Mouse (Mus musculus): Measurements from ENCODE around the gene Gm17622. TPM values are rescaled to one million over a fixed set of nuclear protein-coding genes. Genes with fewer than 3 reads are reported as not detected.
A peak's percentile ranks its signal among the peaks of the same experiment; 100 is the strongest.

Gene Gm17622
- total RNA-seq (2017), result not detected in 2 replicates

- no peak for ATAC-seq (replicated peaks; ENCODE audit: low read depth, poor library complexity, severe bottlenecking)
Measured at GRCm38 (mm10) chr13:96490433-96490832, at the start of gene Gm17622. Gm17622 (plus strand) TSS chr13:96490733.

- ATAC-seq (replicated peaks; ENCODE audit: low read depth, poor library complexity, severe bottlenecking), result no peak
Measured at GRCm38 (mm10) chr13:96450205-96450856, 40.2 kb upstream of the Gm17622 start.

GRCm38 (mm10) chr13:96450869-96451268 is 39.7 kb upstream of the Gm17622 start:
- ATAC-seq (replicated peaks; ENCODE audit: low read depth, poor library complexity, severe bottlenecking), result no peak

- ATAC-seq (replicated peaks; ENCODE audit: low read depth, poor library complexity, severe bottlenecking), result no peak
Measured at GRCm38 (mm10) chr13:96451386-96452140, 39.0 kb upstream of the Gm17622 start.

- ATAC-seq (replicated peaks; ENCODE audit: low read depth, poor library complexity, severe bottlenecking), result no peak
Measured at GRCm38 (mm10) chr13:96452621-96453020, 37.9 kb upstream of the Gm17622 start.

- no peak for ATAC-seq (replicated peaks; ENCODE audit: low read depth, poor library complexity, severe bottlenecking)
Measured at GRCm38 (mm10) chr13:96454288-96454687, 36.2 kb upstream of the Gm17622 start.

- ATAC-seq (replicated peaks; ENCODE audit: low read depth, poor library complexity, severe bottlenecking), result no peak
Measured at GRCm38 (mm10) chr13:96457566-96457965, 33.0 kb upstream of the Gm17622 start.

GRCm38 (mm10) chr13:96458018-96458417 is 32.5 kb upstream of the Gm17622 start:
- no peak for ATAC-seq (replicated peaks; ENCODE audit: low read depth, poor library complexity, severe bottlenecking)

GRCm38 (mm10) chr13:96458606-96459005 is 31.9 kb upstream of the Gm17622 start:
- no peak for ATAC-seq (replicated peaks; ENCODE audit: low read depth, poor library complexity, severe bottlenecking)

GRCm38 (mm10) chr13:96462644-96463043 is 27.9 kb upstream of the Gm17622 start:
- ATAC-seq (replicated peaks; ENCODE audit: low read depth, poor library complexity, severe bottlenecking), result no peak

GRCm38 (mm10) chr13:96465315-96465714 is 25.2 kb upstream of the Gm17622 start:
- ATAC-seq (replicated peaks; ENCODE audit: low read depth, poor library complexity, severe bottlenecking), result no peak

- no peak for ATAC-seq (replicated peaks; ENCODE audit: low read depth, poor library complexity, severe bottlenecking)
Measured at GRCm38 (mm10) chr13:96468678-96469077, 21.9 kb upstream of the Gm17622 start.

GRCm38 (mm10) chr13:96470556-96470955 is 20.0 kb upstream of the Gm17622 start:
- no peak for ATAC-seq (replicated peaks; ENCODE audit: low read depth, poor library complexity, severe bottlenecking)

GRCm38 (mm10) chr13:96470957-96471356 is 19.6 kb upstream of the Gm17622 start, which contains the start of gene Ankdd1b:
Ankdd1b (minus strand) TSS chr13:96471198.
- no peak for ATAC-seq (replicated peaks; ENCODE audit: low read depth, poor library complexity, severe bottlenecking)

- ATAC-seq (replicated peaks; ENCODE audit: low read depth, poor library complexity, severe bottlenecking), result no peak
Measured at GRCm38 (mm10) chr13:96477226-96477625, 13.3 kb upstream of the Gm17622 start.

- ATAC-seq (replicated peaks; ENCODE audit: low read depth, poor library complexity, severe bottlenecking), result no peak
Measured at GRCm38 (mm10) chr13:96478991-96479390, 11.5 kb upstream of the Gm17622 start.

- ATAC-seq (replicated peaks; ENCODE audit: low read depth, poor library complexity, severe bottlenecking), result no peak
Measured at GRCm38 (mm10) chr13:96487230-96487629, 3.3 kb upstream of the Gm17622 start.

- ATAC-seq (replicated peaks; ENCODE audit: low read depth, poor library complexity, severe bottlenecking), result no peak
Measured at GRCm38 (mm10) chr13:96487968-96488367, 2.6 kb upstream of the Gm17622 start.

- ATAC-seq (replicated peaks; ENCODE audit: low read depth, poor library complexity, severe bottlenecking), result peak; percentile 81
Measured at GRCm38 (mm10) chr13:96496630-96497029, 6.1 kb downstream of the Gm17622 start.

- no peak for ATAC-seq (replicated peaks; ENCODE audit: low read depth, poor library complexity, severe bottlenecking)
Measured at GRCm38 (mm10) chr13:96499891-96500290, 9.4 kb downstream of the Gm17622 start.

- no peak for ATAC-seq (replicated peaks; ENCODE audit: low read depth, poor library complexity, severe bottlenecking)
Measured at GRCm38 (mm10) chr13:96505661-96506060, 15.1 kb downstream of the Gm17622 start.

Data from common myeloid progenitor, adult 5-6 weeks (primary cell).